Mouse (Mus musculus) embryonic facial prominence, embryonic 10.5 days (tissue): ENCODE results near the gene Mast3. TPM values are rescaled to one million over a fixed set of nuclear protein-coding genes. Genes with fewer than 3 reads are reported as not detected.
A peak's percentile ranks its signal among the peaks of the same experiment; 100 is the strongest.

Source experiments
- DNase-seq: peaks from one replicate; pipeline ENCODE4 v3.0.0-alpha.2; 2017; ENCODE audit warnings: low spot score
- H3K27ac ChIP-seq: fragments of 300-500 bp; sonication (generic); replicated peaks from 2 replicates; pipeline ENCODE4 v1.5.1; 2016; ENCODE audit warnings: mild to moderate bottlenecking
- H3K27me3 ChIP-seq: fragments of 300-500 bp; sonication (generic); replicated peaks from 2 replicates; pipeline ENCODE4 v1.6.1; 2016; ENCODE audit warnings: low read depth, mild to moderate bottlenecking; ENCODE audit not compliant: poor library complexity, severe bottlenecking
- H3K36me3 ChIP-seq: fragments of 300-500 bp; sonication (generic); replicated peaks from 2 replicates; pipeline ENCODE4 v1.6.1; 2016; ENCODE audit warnings: mild to moderate bottlenecking, moderate library complexity
- H3K4me1 ChIP-seq: fragments of 300-500 bp; sonication (generic); 2 replicates; pipeline ENCODE4 v1.6.1; 2016
- H3K4me3 ChIP-seq: fragments of 300-500 bp; sonication (generic); 2 replicates; pipeline ENCODE4 v1.5.1; 2016; ENCODE audit warnings: mild to moderate bottlenecking, moderate library complexity
- H3K9me3 ChIP-seq: fragments of 300-500 bp; sonication (generic); 2 replicates; pipeline ENCODE4 v1.6.1; 2016; ENCODE audit warnings: mild to moderate bottlenecking
- WGBS: fragments of 180-500 bp; shearing (Covaris S2); methylation state at CpG from one replicate; pipeline ENCODE4 v1.1.7; 2016; 5-methylcytosine and 5-hydroxymethylcytosine counted together
- microRNA-seq: library from miRNA; unstranded; fragments of <30 nt; microRNA quantifications from one replicate; pipeline ENCODE4, GENCODE M21; 2017
- polyA plus RNA-seq: library from polyadenylated mRNA; unstranded; fragments of >200 nt; fragmentation: Nextera tagmentation; extraction: Ambion mirVana; gene quantifications from 2 replicates; pipeline ENCODE4 v1.2.1, GENCODE M21; 2016

The Mast3 gene
- polyA plus RNA-seq, 1 experiment from 2014 or later: 13.9 TPM

GRCm38 (mm10) chr8:70741661-70742060, 63.2 kb downstream of the Mast3 start:
- no peak overlapping the region for H3K4me3 ChIP-seq
- H3K27me3 ChIP-seq: peaks cover 86% of the 10 kb centered on the region
- DNase-seq: no peak
- H3K27ac ChIP-seq: no peak overlapping the region
- peaks cover 36% of the 10 kb centered on the region for H3K4me1 ChIP-seq
- 60% methylated on average over 5 of the region's 5 CpGs for WGBS
- H3K36me3 ChIP-seq: no peaks in the 10 kb centered on the region
- H3K9me3 ChIP-seq: no peaks in the 10 kb centered on the region

- WGBS: 60% methylated on average over 3 of the region's 3 CpGs
- no peaks in the 10 kb centered on the region for H3K36me3 ChIP-seq
- DNase-seq: no peak
Measured at GRCm38 (mm10) chr8:70738211-70738610, 66.6 kb downstream of the Mast3 start.

GRCm38 (mm10) chr8:70737705-70738104, 67.1 kb downstream of the Mast3 start:
- H3K27me3 ChIP-seq: peaks cover 53% of the 10 kb centered on the region

More at GRCm38 (mm10) chr8:70738211-70738610, 66.6 kb downstream of the Mast3 start:
- Histone ChIP-seq H3K4me3 (no peak overlapping the region), H3K4me1 (peaks cover 21% of the 10 kb centered on the region), H3K27ac (no peak overlapping the region), H3K27me3 (peaks cover 53% of the 10 kb centered on the region), H3K9me3 (no peaks in the 10 kb centered on the region)

GRCm38 (mm10) chr8:70730956-70731355, 73.9 kb downstream of the Mast3 start:
- no peak for DNase-seq
- 85% methylated on average over 4 of the region's 4 CpGs for WGBS
- H3K4me1 ChIP-seq: peaks cover 9% of the 10 kb centered on the region
- H3K27ac ChIP-seq: no peak overlapping the region
- H3K36me3 ChIP-seq: no peaks in the 10 kb centered on the region
- H3K9me3 ChIP-seq: no peaks in the 10 kb centered on the region
- H3K27me3 ChIP-seq: peaks cover 72% of the 10 kb centered on the region
- no peak overlapping the region for H3K4me3 ChIP-seq

More at GRCm38 (mm10) chr8:70737705-70738104, 67.1 kb downstream of the Mast3 start:
- no peak for DNase-seq
- 72% methylated on average over 5 of the region's 5 CpGs for WGBS
- Histone ChIP-seq H3K27ac (no peak overlapping the region), H3K9me3 (no peaks in the 10 kb centered on the region), H3K4me3 (no peak overlapping the region), H3K4me1 (peaks cover 16% of the 10 kb centered on the region), H3K36me3 (no peaks in the 10 kb centered on the region)

GRCm38 (mm10) chr8:70729808-70730475, 74.9 kb downstream of the Mast3 start:
- DNase-seq: peak; percentile 32
- Histone ChIP-seq H3K36me3 (no peaks in the 10 kb centered on the region), H3K4me3 (peak overlapping the region; percentile 51), H3K4me1 (peaks cover 9% of the 10 kb centered on the region), H3K9me3 (no peaks in the 10 kb centered on the region), H3K27me3 (peaks cover 75% of the 10 kb centered on the region), H3K27ac (peak overlapping the region; percentile 30; the same call in 1 of the 2 replicates)
- WGBS: 3% methylated on average over 34 of the region's 34 CpGs

Small RNAs within 50 kb of the gene (microRNA-seq; reads per million reads assigned to microRNA genes)
- gene Mir7240: not detected

Other genes starting within 250 kb of the Mast3 start
- 184 and 187 TPM in 2 replicates for gene Isyna1, start 210.7 kb downstream of the Mast3 start, polyA plus RNA-seq
- 105 and 109 TPM in 2 replicates for gene Ssbp4, start 196.2 kb downstream of the Mast3 start, polyA plus RNA-seq
- gene Lrrc25, start 188.9 kb downstream of the Mast3 start, polyA plus RNA-seq: 0.77 and 0.79 TPM in 2 replicates
- gene Gdf15, start 172.6 kb downstream of the Mast3 start, polyA plus RNA-seq: 0.14 TPM in 1 of 2 replicates, not detected in the other
- 51.8 and 52.7 TPM in 2 replicates for gene Pgpep1, start 144.7 kb downstream of the Mast3 start, polyA plus RNA-seq
- 347 and 351 TPM in 2 replicates for gene Lsm4, start 131.8 kb downstream of the Mast3 start, polyA plus RNA-seq
- gene Jund, start 106.1 kb downstream of the Mast3 start, polyA plus RNA-seq: 58.7 and 61.7 TPM in 2 replicates
- gene Iqcn, start 101.6 kb downstream of the Mast3 start, polyA plus RNA-seq: 0.05 TPM in 1 of 2 replicates, not detected in the other
- not detected in 2 replicates for gene Gm3336, start 86.5 kb downstream of the Mast3 start, polyA plus RNA-seq
- 0.20 and 0.69 TPM in 2 replicates for gene Pde4c, start 81.3 kb downstream of the Mast3 start, polyA plus RNA-seq
- gene Rab3a, start 50.4 kb downstream of the Mast3 start, polyA plus RNA-seq: 13.6 and 16.2 TPM in 2 replicates
- gene Mpv17l2, start 44.1 kb downstream of the Mast3 start, polyA plus RNA-seq: 28.2 and 34.5 TPM in 2 replicates
- gene Pik3r2, start 28.3 kb downstream of the Mast3 start, polyA plus RNA-seq: 79.2 and 79.8 TPM in 2 replicates
- not detected in 2 replicates for gene Il12rb1, start 3.4 kb upstream of the Mast3 start, polyA plus RNA-seq
- gene Arrdc2, start 34.7 kb upstream of the Mast3 start, polyA plus RNA-seq: 5.1 and 5.8 TPM in 2 replicates
- 4.7 and 5.1 TPM in 2 replicates for gene Kcnn1, start 58.2 kb upstream of the Mast3 start, polyA plus RNA-seq
- gene Ccdc124, start 68.9 kb upstream of the Mast3 start, polyA plus RNA-seq: 173 and 179 TPM in 2 replicates
- gene Slc5a5, start 87.7 kb upstream of the Mast3 start, polyA plus RNA-seq: 0.30 and 0.40 TPM in 2 replicates
- 3,888 and 3,901 TPM in 2 replicates for gene Rpl18a, start 92.4 kb upstream of the Mast3 start, polyA plus RNA-seq
- 67.8 and 72.3 TPM in 2 replicates for gene Map1s, start 100.9 kb upstream of the Mast3 start, polyA plus RNA-seq